Mouse (Mus musculus): ENCODE data around the gene Cep152. TPM values are rescaled to one million over a fixed set of nuclear protein-coding genes. Genes with fewer than 3 reads are reported as not detected.

The Cep152 gene
- polyA plus RNA-seq, 1 experiment from 2014 or later, result 6.6 TPM

DNA sequence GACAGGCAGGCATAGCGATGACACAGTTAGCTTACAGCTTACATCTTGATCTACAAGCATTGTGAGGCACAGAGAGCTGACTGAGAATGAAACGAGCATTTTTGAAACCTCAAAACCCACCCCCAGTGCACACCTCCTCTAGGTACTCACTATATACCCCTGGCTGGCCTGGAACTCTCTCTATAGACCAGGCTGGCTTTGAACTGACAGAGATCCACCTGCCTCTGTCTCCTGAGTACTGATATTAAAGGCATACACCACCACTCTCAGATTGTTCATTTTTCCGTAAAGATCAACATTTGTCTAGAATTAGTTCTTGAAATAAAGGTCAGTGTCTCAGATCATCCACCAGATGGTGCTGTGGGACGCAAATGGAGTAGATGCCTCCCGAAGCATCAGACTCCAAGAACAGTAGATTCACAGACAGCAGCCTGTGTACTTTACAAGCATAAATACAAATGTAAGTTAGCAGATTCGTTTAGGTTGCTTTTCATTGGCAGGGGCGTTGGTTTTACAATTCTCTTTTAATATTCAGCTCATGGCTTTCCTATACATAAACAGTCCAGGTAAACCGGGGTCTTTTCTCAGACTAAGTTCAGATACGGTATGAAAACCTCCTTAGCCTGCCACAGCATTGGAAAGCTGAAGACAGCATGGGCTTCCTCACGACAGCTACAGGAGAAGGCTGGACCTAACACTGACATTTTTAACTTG, 35.1 kb upstream of the Cep152 start:
- 19% methylated on average over 10 of the region's 10 CpGs for WGBS
- peak; percentile 73 for ATAC-seq (ENCODE audit: low FRiP score, low read depth)
- H3K9ac ChIP-seq, result no peak overlapping the region

GRCm38 (mm10) chr2:125655391-125655790, 30.5 kb upstream of the Cep152 start:
- Histone ChIP-seq H3K27ac (no peak overlapping the region), H3K36me3 (no peaks in the 10 kb centered on the region), H3K4me1 (no peaks in the 10 kb centered on the region), H3K9ac (no peak overlapping the region), H3K4me3 (no peak overlapping the region), H3K27me3 (replicated peaks) (no peaks in the 10 kb centered on the region), H3K4me2 (replicated peaks) (no peak overlapping the region), H3K9me3 (no peaks in the 10 kb centered on the region)
- 89% methylated on average over 9 of the region's 9 CpGs for WGBS
- no peak for ATAC-seq (ENCODE audit: low FRiP score, low read depth)

More for the DNA sequence above, 35.1 kb upstream of the Cep152 start:
- H3K4me3 ChIP-seq, result no peak overlapping the region
- no peaks in the 10 kb centered on the region for H3K36me3 ChIP-seq
- H3K9me3 ChIP-seq, result no peaks in the 10 kb centered on the region
- no peak overlapping the region for H3K27ac ChIP-seq
- peak overlapping the region; percentile 42 for H3K4me2 ChIP-seq (replicated peaks)
- H3K4me1 ChIP-seq, result no peaks in the 10 kb centered on the region
- no peaks in the 10 kb centered on the region for H3K27me3 ChIP-seq (replicated peaks)

GRCm38 (mm10) chr2:125653286-125653685, 28.4 kb upstream of the Cep152 start:
- H3K4me1 ChIP-seq, result no peaks in the 10 kb centered on the region
- H3K4me2 ChIP-seq (replicated peaks), result no peak overlapping the region
- H3K9me3 ChIP-seq, result no peaks in the 10 kb centered on the region
- 96% methylated on average over 2 of the region's 2 CpGs for WGBS
- H3K9ac ChIP-seq, result no peak overlapping the region
- no peak for ATAC-seq (ENCODE audit: low FRiP score, low read depth)
- H3K36me3 ChIP-seq, result no peaks in the 10 kb centered on the region
- no peak overlapping the region for H3K27ac ChIP-seq
- H3K4me3 ChIP-seq, result no peak overlapping the region
- H3K27me3 ChIP-seq (replicated peaks), result no peaks in the 10 kb centered on the region

- WGBS, result 68% methylated on average over 8 of the region's 8 CpGs
- H3K9ac ChIP-seq, result no peak overlapping the region
- H3K36me3 ChIP-seq, result no peaks in the 10 kb centered on the region
- H3K4me3 ChIP-seq, result no peak overlapping the region
- H3K9me3 ChIP-seq, result no peaks in the 10 kb centered on the region
- no peak overlapping the region for H3K27ac ChIP-seq
- no peak overlapping the region for H3K4me2 ChIP-seq (replicated peaks)
- no peaks in the 10 kb centered on the region for H3K4me1 ChIP-seq
- ATAC-seq (ENCODE audit: low FRiP score, low read depth), result no peak
- H3K27me3 ChIP-seq (replicated peaks), result no peaks in the 10 kb centered on the region
These were observed 26.6 kb upstream of the Cep152 start for GRCm38 (mm10) chr2:125651563-125651962.

DNA sequence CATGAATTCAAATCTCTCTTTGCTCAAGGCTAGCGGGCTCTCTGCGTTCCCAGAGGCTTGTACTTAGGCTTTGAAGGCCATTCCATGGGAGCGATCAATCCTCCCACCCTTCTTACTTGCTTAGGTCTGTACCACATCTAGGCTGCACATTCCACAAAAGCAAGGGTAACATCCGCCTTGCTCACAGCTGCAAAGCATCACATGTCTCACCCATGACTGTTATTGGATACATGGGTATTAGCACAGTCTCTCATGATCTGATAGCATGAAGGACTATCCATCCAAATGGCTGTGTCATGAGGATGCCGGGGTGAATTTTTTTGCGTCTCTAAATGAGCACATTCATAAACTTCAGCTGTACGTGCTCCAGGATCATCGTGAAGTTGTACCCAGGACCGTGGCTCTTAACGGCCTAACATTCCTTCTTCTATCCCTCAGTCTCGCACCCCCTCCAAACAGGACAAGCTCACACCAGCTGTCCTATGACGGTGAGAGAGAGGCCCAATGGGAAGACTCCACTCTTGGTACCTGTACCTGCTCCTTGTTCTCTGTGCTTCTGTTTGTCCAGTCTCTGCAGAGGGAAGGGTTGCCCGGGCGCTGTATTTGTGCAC, 25.9 kb upstream of the Cep152 start:
- H3K4me1 ChIP-seq, result no peaks in the 10 kb centered on the region
- H3K27ac ChIP-seq, result no peak overlapping the region
- no peak for ATAC-seq (ENCODE audit: low FRiP score, low read depth)
- H3K4me2 ChIP-seq (replicated peaks), result no peak overlapping the region
- no peaks in the 10 kb centered on the region for H3K9me3 ChIP-seq
- H3K36me3 ChIP-seq, result no peaks in the 10 kb centered on the region
- H3K9ac ChIP-seq, result no peak overlapping the region
- H3K27me3 ChIP-seq (replicated peaks), result no peaks in the 10 kb centered on the region
- 91% methylated on average over 14 of the region's 14 CpGs for WGBS
- no peak overlapping the region for H3K4me3 ChIP-seq

GRCm38 (mm10) chr2:125650038-125650437, 25.1 kb upstream of the Cep152 start:
- WGBS, result 84% methylated on average over 5 of the region's 5 CpGs
- Histone ChIP-seq H3K27ac (no peak overlapping the region), H3K36me3 (no peaks in the 10 kb centered on the region), H3K4me2 (replicated peaks) (no peak overlapping the region), H3K4me3 (no peak overlapping the region), H3K4me1 (0 out of 2 replicates have a peak, but pooled peaks cover 1% of the 10 kb centered on the region), H3K27me3 (replicated peaks) (no peaks in the 10 kb centered on the region), H3K9ac (no peak overlapping the region), H3K9me3 (no peaks in the 10 kb centered on the region)
- no peak for ATAC-seq (ENCODE audit: low FRiP score, low read depth)

GRCm38 (mm10) chr2:125644912-125645311, 20.0 kb upstream of the Cep152 start:
- 74% methylated on average over 6 of the region's 6 CpGs for WGBS
- Histone ChIP-seq H3K4me1 (0 out of 2 replicates have a peak, but pooled peaks cover 3% of the 10 kb centered on the region), H3K4me2 (replicated peaks) (no peak overlapping the region), H3K27me3 (replicated peaks) (no peaks in the 10 kb centered on the region), H3K36me3 (no peaks in the 10 kb centered on the region), H3K27ac (no peak overlapping the region), H3K9me3 (no peaks in the 10 kb centered on the region), H3K9ac (no peak overlapping the region), H3K4me3 (no peak overlapping the region)
- no peak for ATAC-seq (ENCODE audit: low FRiP score, low read depth)

DNA sequence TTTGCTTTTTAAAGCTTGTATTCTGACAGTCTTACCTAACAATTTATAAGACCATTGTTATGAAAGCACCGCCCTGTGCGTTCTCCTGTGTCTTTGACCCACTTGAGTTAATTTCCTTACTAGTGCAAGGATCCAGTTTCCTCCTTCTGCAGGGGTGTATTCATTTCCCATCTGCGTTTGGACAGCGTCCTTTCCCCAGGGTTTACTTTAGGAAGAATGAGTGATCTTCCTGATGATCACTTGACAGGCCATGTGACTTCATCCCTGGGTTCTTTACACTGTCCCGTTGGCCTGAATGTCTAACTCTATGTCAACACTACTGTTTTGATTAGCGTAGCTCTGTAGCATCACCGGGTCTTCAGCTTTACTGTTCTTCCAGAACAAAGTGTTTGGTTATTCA, 12.4 kb upstream of the Cep152 start:
- no peaks in the 10 kb centered on the region for H3K4me1 ChIP-seq
- no peaks in the 10 kb centered on the region for H3K36me3 ChIP-seq
- no peak overlapping the region for H3K4me2 ChIP-seq (replicated peaks)
- no peak overlapping the region for H3K9ac ChIP-seq
- H3K27ac ChIP-seq, result no peak overlapping the region
- no peak overlapping the region for H3K4me3 ChIP-seq
- H3K9me3 ChIP-seq, result no peaks in the 10 kb centered on the region
- WGBS, result 76% methylated on average over 7 of the region's 7 CpGs
- ATAC-seq (ENCODE audit: low FRiP score, low read depth), result no peak
- H3K27me3 ChIP-seq (replicated peaks), result no peaks in the 10 kb centered on the region

DNA sequence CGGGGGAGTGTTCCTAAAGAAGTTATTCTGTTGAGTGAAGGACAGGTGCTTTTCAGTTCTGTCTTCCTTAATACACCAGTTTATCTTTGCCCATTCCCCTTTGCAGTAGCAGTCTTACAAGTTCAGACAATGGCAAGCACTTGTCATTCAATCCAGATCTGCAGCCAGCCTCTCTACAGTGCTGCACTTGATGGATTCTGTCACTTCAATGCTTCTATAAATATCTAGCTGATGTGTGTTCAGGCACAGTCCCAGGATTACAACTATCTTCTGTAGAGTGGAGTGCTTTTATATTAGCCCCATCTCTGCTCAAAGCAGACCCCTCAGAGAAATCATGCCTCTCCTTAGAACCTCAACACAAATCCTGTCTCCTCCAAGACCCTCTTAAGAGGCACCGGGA, 5.1 kb upstream of the Cep152 start:
- no peaks in the 10 kb centered on the region for H3K27me3 ChIP-seq (replicated peaks)
- H3K4me3 ChIP-seq, result no peak overlapping the region
- H3K4me1 ChIP-seq, result no peaks in the 10 kb centered on the region
- ATAC-seq (ENCODE audit: low FRiP score, low read depth), result no peak
- no peak overlapping the region for H3K27ac ChIP-seq
- no peaks in the 10 kb centered on the region for H3K36me3 ChIP-seq
- no peaks in the 10 kb centered on the region for H3K9me3 ChIP-seq
- WGBS, result 90% methylated on average over 2 of the region's 2 CpGs
- no peak overlapping the region for H3K9ac ChIP-seq
- no peak overlapping the region for H3K4me2 ChIP-seq (replicated peaks)

DNA sequence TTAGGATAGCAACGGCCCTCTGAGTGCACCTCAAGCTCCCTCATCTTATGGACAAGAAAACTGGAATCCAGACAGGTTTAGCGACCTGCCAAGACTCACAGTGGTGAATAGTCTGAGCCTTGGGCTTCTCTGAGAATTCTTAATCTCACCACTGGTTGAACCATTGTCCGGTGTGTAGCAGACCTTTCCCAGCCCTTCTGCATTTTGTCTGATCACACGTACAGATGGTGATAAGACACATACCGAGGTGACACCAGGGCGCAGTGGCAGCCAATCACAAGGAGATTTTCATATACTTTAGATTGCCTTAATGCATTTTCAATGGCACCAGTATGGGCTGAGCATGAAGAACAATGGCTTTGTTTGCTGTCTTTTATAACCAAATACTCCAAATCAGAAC, 3.6 kb upstream of the Cep152 start:
- no peak for ATAC-seq (ENCODE audit: low FRiP score, low read depth)
- 90% methylated on average over 6 of the region's 6 CpGs for WGBS
- no peaks in the 10 kb centered on the region for H3K27me3 ChIP-seq (replicated peaks)
- no peak overlapping the region for H3K9ac ChIP-seq
- no peaks in the 10 kb centered on the region for H3K9me3 ChIP-seq
- H3K36me3 ChIP-seq, result no peaks in the 10 kb centered on the region
- H3K4me1 ChIP-seq, result peaks cover 10% of the 10 kb centered on the region
- no peak overlapping the region for H3K27ac ChIP-seq
- no peak overlapping the region for H3K4me2 ChIP-seq (replicated peaks)
- no peak overlapping the region for H3K4me3 ChIP-seq

DNA sequence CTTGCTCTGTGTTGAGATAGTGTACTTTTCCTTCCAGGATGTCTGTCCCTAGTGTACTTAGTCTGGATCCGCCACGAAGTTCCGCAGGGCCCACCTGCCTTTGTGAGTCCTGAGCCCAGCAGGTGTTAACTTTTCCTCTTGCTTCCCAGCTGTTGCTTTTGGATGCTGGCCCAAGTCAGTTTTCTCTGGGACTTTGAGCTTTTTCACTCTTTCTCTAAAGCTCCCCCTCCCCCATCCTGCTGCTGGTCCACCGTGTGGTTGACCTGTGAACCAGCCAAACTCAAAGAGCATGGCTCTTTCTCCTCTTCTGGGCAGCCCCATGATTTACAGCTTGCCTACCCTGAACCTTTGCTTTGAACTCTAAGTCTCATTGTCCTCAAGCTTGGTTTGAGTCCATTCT, 1.6 kb upstream of the Cep152 start:
- Histone ChIP-seq H3K4me2 (replicated peaks) (no peak overlapping the region), H3K36me3 (no peaks in the 10 kb centered on the region), H3K9me3 (no peaks in the 10 kb centered on the region), H3K9ac (no peak overlapping the region), H3K4me3 (no peak overlapping the region), H3K4me1 (peaks cover 14% of the 10 kb centered on the region), H3K27me3 (replicated peaks) (no peaks in the 10 kb centered on the region), H3K27ac (no peak overlapping the region)
- WGBS, result 73% methylated on average over 4 of the region's 4 CpGs
- ATAC-seq (ENCODE audit: low FRiP score, low read depth), result no peak

- 10% methylated on average over 9 of the region's 9 CpGs for WGBS
- no peaks in the 10 kb centered on the region for H3K9me3 ChIP-seq
- H3K4me1 ChIP-seq, result peaks cover 14% of the 10 kb centered on the region
- no peak for ATAC-seq (ENCODE audit: low FRiP score, low read depth)
- peak overlapping the region; percentile 58 for H3K4me2 ChIP-seq (replicated peaks)
- peak overlapping the region; percentile 78 for H3K4me3 ChIP-seq
- peaks cover 8% of the 10 kb centered on the region for H3K36me3 ChIP-seq
- H3K27me3 ChIP-seq (replicated peaks), result no peaks in the 10 kb centered on the region
- H3K27ac ChIP-seq, result no peak overlapping the region
- H3K9ac ChIP-seq, result peak overlapping the region; percentile 64
These were observed 707 bp downstream of the Cep152 start for GRCm38 (mm10) chr2:125624127-125624685.
